Mouse (Mus musculus): ENCODE measurements around the gene Kcnq2. TPM values are rescaled to one million over a fixed set of nuclear protein-coding genes. Genes with fewer than 3 reads are reported as not detected.

Gene Kcnq2
- total RNA-seq, 2 experiments from 2014 or later, result 4.2 to 8.1 TPM

- no peak for DNase-seq
Observed at GRCm38 (mm10) chr2:181147546-181148317, 12.6 kb upstream of the Kcnq2 start.

- DNase-seq, result no peak
Observed at GRCm38 (mm10) chr2:181146976-181147545, 12.0 kb upstream of the Kcnq2 start.

GRCm38 (mm10) chr2:181144675-181145074 is 9.6 kb upstream of the Kcnq2 start:
- no peak for DNase-seq

GRCm38 (mm10) chr2:181143509-181144276 is 8.6 kb upstream of the Kcnq2 start:
- DNase-seq, result no peak

GRCm38 (mm10) chr2:181142703-181143135 is 7.6 kb upstream of the Kcnq2 start:
- DNase-seq, result no peak

GRCm38 (mm10) chr2:181139641-181140193 is 4.6 kb upstream of the Kcnq2 start:
- peak; percentile 38 for DNase-seq

- DNase-seq, result peak; percentile 78
Observed at GRCm38 (mm10) chr2:181136934-181137333, 1.8 kb upstream of the Kcnq2 start.

- no peak for DNase-seq
Observed at GRCm38 (mm10) chr2:181135446-181135818, 332 bp upstream of the Kcnq2 start.

GRCm38 (mm10) chr2:181133837-181134590 is 1.1 kb downstream of the Kcnq2 start:
- DNase-seq, result no peak

GRCm38 (mm10) chr2:181130245-181130644 is 4.9 kb downstream of the Kcnq2 start:
- DNase-seq, result no peak

GRCm38 (mm10) chr2:181128963-181129362 is 6.1 kb downstream of the Kcnq2 start:
- no peak for DNase-seq

GRCm38 (mm10) chr2:181127786-181128185 is 7.3 kb downstream of the Kcnq2 start:
- DNase-seq, result no peak

- peak; percentile 45 for DNase-seq
Observed at GRCm38 (mm10) chr2:181125726-181126455, 9.2 kb downstream of the Kcnq2 start.

- DNase-seq, result no peak
Observed at GRCm38 (mm10) chr2:181122642-181123041, 12.5 kb downstream of the Kcnq2 start.

- DNase-seq, result no peak
Observed at GRCm38 (mm10) chr2:181120922-181121449, 14.1 kb downstream of the Kcnq2 start.

GRCm38 (mm10) chr2:181119952-181120351 is 15.1 kb downstream of the Kcnq2 start:
- DNase-seq, result no peak

GRCm38 (mm10) chr2:181116436-181116835 is 18.7 kb downstream of the Kcnq2 start:
- no peak for DNase-seq

- DNase-seq, result no peak
Observed at GRCm38 (mm10) chr2:181115367-181115766, 19.7 kb downstream of the Kcnq2 start.

- DNase-seq, result no peak
Observed at GRCm38 (mm10) chr2:181113762-181114361, 21.2 kb downstream of the Kcnq2 start.

GRCm38 (mm10) chr2:181111665-181112064 is 23.4 kb downstream of the Kcnq2 start:
- no peak for DNase-seq

GRCm38 (mm10) chr2:181104111-181104510 is 31.0 kb downstream of the Kcnq2 start:
- no peak for DNase-seq

All from adrenal gland, postnatal 10 days (tissue).